Mouse (Mus musculus) adipocyte (in vitro differentiated cells): ENCODE results near the gene Bcan.

ENCODE experiments used
- DNase-seq: peaks from one replicate; pipeline ENCODE4 v3.0.0-alpha.2; 2016; ENCODE audit warnings: low spot score

The Bcan gene

GRCm38 (mm10) chr3:87996971-87997614 is 2.9 kb downstream of the Bcan start:
- no peak for DNase-seq

- no peak for DNase-seq
These were observed 3.6 kb downstream of the Bcan start for GRCm38 (mm10) chr3:87996401-87996800.

GRCm38 (mm10) chr3:87995331-87995730 is 4.7 kb downstream of the Bcan start:
- no peak for DNase-seq

- peak; percentile 60 for DNase-seq
These were observed 6.6 kb downstream of the Bcan start for GRCm38 (mm10) chr3:87993436-87993835.

- no peak for DNase-seq
These were observed 10.1 kb downstream of the Bcan start for GRCm38 (mm10) chr3:87989935-87990334.

GRCm38 (mm10) chr3:87988068-87988467 is 12.0 kb downstream of the Bcan start:
- no peak for DNase-seq

- no peak for DNase-seq
These were observed 12.4 kb downstream of the Bcan start for GRCm38 (mm10) chr3:87987633-87988032.

GRCm38 (mm10) chr3:87986868-87987267 is 13.2 kb downstream of the Bcan start:
- DNase-seq, result peak; percentile 76

- no peak for DNase-seq
These were observed 14.3 kb downstream of the Bcan start for GRCm38 (mm10) chr3:87985505-87986320.

- DNase-seq, result no peak
These were observed 15.9 kb downstream of the Bcan start for GRCm38 (mm10) chr3:87984094-87984493.

GRCm38 (mm10) chr3:87983627-87984026 is 16.4 kb downstream of the Bcan start:
- DNase-seq, result no peak

GRCm38 (mm10) chr3:87982836-87983601 is 17.0 kb downstream of the Bcan start:
- no peak for DNase-seq

- DNase-seq, result peak; percentile 26
These were observed 17.9 kb downstream of the Bcan start for GRCm38 (mm10) chr3:87981894-87982835.

- no peak for DNase-seq
These were observed 18.7 kb downstream of the Bcan start for GRCm38 (mm10) chr3:87981214-87981760.

- DNase-seq, result no peak
These were observed 19.3 kb downstream of the Bcan start for GRCm38 (mm10) chr3:87980728-87981127.

- no peak for DNase-seq
These were observed 19.9 kb downstream of the Bcan start for GRCm38 (mm10) chr3:87980085-87980484.

GRCm38 (mm10) chr3:87979493-87979892 is 20.5 kb downstream of the Bcan start:
- DNase-seq, result no peak

GRCm38 (mm10) chr3:87974381-87974987 is 25.5 kb downstream of the Bcan start:
- no peak for DNase-seq

- DNase-seq, result no peak
These were observed 26.2 kb downstream of the Bcan start for GRCm38 (mm10) chr3:87973593-87974380.

- DNase-seq, result no peak
These were observed 27.3 kb downstream of the Bcan start for GRCm38 (mm10) chr3:87972776-87973175.
